Mouse (Mus musculus) adrenal gland (tissue): ENCODE data around the gene Cenph.

Experiments
- intact Hi-C: fragments of 180-260 bp; cut with DNase I; formaldehyde crosslinking; loops from one replicate; pipeline ENCODE4 v1.15.1; 2025
- long read RNA-seq, 2 experiments: library from polyadenylated mRNA; unstranded; transcript quantifications; one replicate each; pipeline ENCODE4 v2.0.0; 2020; ENCODE audit warnings: borderline replicate concordance in 1 of 2; ENCODE audit not compliant: insufficient replicate concordance in 1 of 2

Gene Cenph
- long read RNA-seq, experiment 1, partial matches to known transcripts, result 0 of 1 reads
- long read RNA-seq, experiment 1, other reads (novel, unspliced or antisense), result 1 of 1 reads
- long read RNA-seq, experiment 2, partial matches to known transcripts, result 1 of 1 reads
- long read RNA-seq, experiment 2, other reads (novel, unspliced or antisense), result 0 of 1 reads

- intact Hi-C loops, result no loop called here
These were observed at the start of gene Cenph for GRCm38 (mm10) chr13:100775252-100776055. Gene Cenph (minus strand): TSS chr13:100775899.

GRCm38 (mm10) chr13:100824916-100825315 lies 49.2 kb upstream of the Cenph start:
- intact Hi-C loops, result no loop called here

GRCm38 (mm10) chr13:100824306-100824705 lies 48.6 kb upstream of the Cenph start:
- intact Hi-C loops, result no loop called here

GRCm38 (mm10) chr13:100823863-100824262 lies 48.2 kb upstream of the Cenph start:
- intact Hi-C loops, result no loop called here

- intact Hi-C loops, result no loop called here
These were observed 38.8 kb upstream of the Cenph start for GRCm38 (mm10) chr13:100814451-100814850.

GRCm38 (mm10) chr13:100805776-100806175 lies 30.1 kb upstream of the Cenph start:
- intact Hi-C loops, result no loop called here

GRCm38 (mm10) chr13:100797171-100797570 lies 21.5 kb upstream of the Cenph start:
- intact Hi-C loops, result no loop called here

- intact Hi-C loops, result loop anchor here (10.0 kb wide), 1 partner anchor 64 kb away; no protein-coding TSS in a partner anchor
These were observed 13.4 kb upstream of the Cenph start for GRCm38 (mm10) chr13:100789083-100789482.

GRCm38 (mm10) chr13:100788057-100788456 lies 12.4 kb upstream of the Cenph start:
- intact Hi-C loops, result loop anchor here (10.0 kb wide), 1 partner anchor 63 kb away; no protein-coding TSS in a partner anchor

- intact Hi-C loops, result loop anchor here (10.0 kb wide), 1 partner anchor 63 kb away; no protein-coding TSS in a partner anchor
These were observed 11.8 kb upstream of the Cenph start for GRCm38 (mm10) chr13:100787316-100788010.

- intact Hi-C loops, result loop anchor here (10.0 kb wide), 1 partner anchor 62 kb away; no protein-coding TSS in a partner anchor
These were observed 10.7 kb upstream of the Cenph start, which contains the start of gene Ccnb1 for GRCm38 (mm10) chr13:100786414-100786867. Gene Ccnb1 (minus strand): TSS chr13:100786570.

GRCm38 (mm10) chr13:100785806-100786413 lies 10.2 kb upstream of the Cenph start:
- intact Hi-C loops, result loop anchor here (10.0 kb wide), 1 partner anchor 61 kb away; no protein-coding TSS in a partner anchor

GRCm38 (mm10) chr13:100777491-100777890 lies 1.8 kb upstream of the Cenph start:
- intact Hi-C loops, result no loop called here

GRCm38 (mm10) chr13:100776710-100777109 lies 1.0 kb upstream of the Cenph start:
- intact Hi-C loops, result no loop called here

- intact Hi-C loops, result no loop called here
These were observed 339 bp upstream of the Cenph start for GRCm38 (mm10) chr13:100776056-100776419.

- intact Hi-C loops, result no loop called here
These were observed 995 bp downstream of the Cenph start for GRCm38 (mm10) chr13:100774704-100775103.

- intact Hi-C loops, result no loop called here
These were observed 20.4 kb downstream of the Cenph start for GRCm38 (mm10) chr13:100755329-100755728.

GRCm38 (mm10) chr13:100754186-100754585 lies 21.5 kb downstream of the Cenph start:
- intact Hi-C loops, result no loop called here

- intact Hi-C loops, result no loop called here
These were observed 22.7 kb downstream of the Cenph start for GRCm38 (mm10) chr13:100753011-100753410.

- intact Hi-C loops, result no loop called here
These were observed 23.2 kb downstream of the Cenph start for GRCm38 (mm10) chr13:100752529-100752928.

GRCm38 (mm10) chr13:100751402-100751801 lies 24.3 kb downstream of the Cenph start:
- intact Hi-C loops, result no loop called here
